Mouse (Mus musculus) limb, embryonic 14.5 days (tissue): ENCODE measurements around the gene Vegfd. TPM values are rescaled to one million over a fixed set of nuclear protein-coding genes. Genes with fewer than 3 reads are reported as not detected.
A peak's percentile ranks its signal among the peaks of the same experiment; 100 is the strongest.

Experiments used
- ATAC-seq: fragments of 200-750 bp; cut with Nextera tagmentation; 2 replicates; pipeline ENCODE4 v1.8.0; 2017; ENCODE audit warnings: low read depth, moderate number of reproducible peaks, moderate TSS enrichment; ENCODE audit not compliant: low FRiP score
- DNase-seq: peaks from one replicate; pipeline ENCODE4 v3.0.0-alpha.2; 2015; ENCODE audit warnings: low spot score
- H3K27ac ChIP-seq: fragments of 300-500 bp; sonication (generic); replicated peaks from 2 replicates; pipeline ENCODE4 v1.5.1; 2014; ENCODE audit warnings: low read depth, mild to moderate bottlenecking, low read length, moderate library complexity, mixed read lengths
- H3K27me3 ChIP-seq: fragments of 300-500 bp; sonication (generic); 2 replicates; pipeline ENCODE4 v1.6.1; 2014; ENCODE audit warnings: low read length, mixed read lengths; ENCODE audit not compliant: control insufficient read depth, insufficient read depth
- H3K36me3 ChIP-seq: fragments of 300-500 bp; sonication (generic); 2 replicates; pipeline ENCODE4 v1.6.1; 2014; ENCODE audit warnings: mild to moderate bottlenecking, low read length, moderate library complexity, mixed read lengths; ENCODE audit not compliant: control insufficient read depth, insufficient read depth
- H3K4me1 ChIP-seq: fragments of 300-500 bp; sonication (generic); 2 replicates; pipeline ENCODE4 v1.6.1; 2014; ENCODE audit warnings: antibody characterized with exemption, low read length, mixed read lengths; ENCODE audit not compliant: control insufficient read depth, insufficient read depth
- H3K4me2 ChIP-seq: fragments of 300-500 bp; sonication (generic); replicated peaks from 2 replicates; pipeline ENCODE4 v1.6.1; 2014; ENCODE audit warnings: low read depth, mild to moderate bottlenecking, low read length, moderate library complexity; ENCODE audit not compliant: severe bottlenecking
- H3K4me3 ChIP-seq: fragments of 300-500 bp; sonication (generic); replicated peaks from 2 replicates; pipeline ENCODE4 v1.5.1; 2014; ENCODE audit warnings: low read length
- H3K9ac ChIP-seq: fragments of 300-500 bp; sonication (generic); 2 replicates; pipeline ENCODE4 v1.6.1; 2014; ENCODE audit warnings: mild to moderate bottlenecking, low read depth, low read length, moderate library complexity; ENCODE audit not compliant: severe bottlenecking
- H3K9me3 ChIP-seq: fragments of 300-500 bp; sonication (generic); 2 replicates; pipeline ENCODE4 v1.6.1; 2016; ENCODE audit warnings: low read length; ENCODE audit not compliant: control insufficient read depth
- POLR2A ChIP-seq: fragments of 200-500 bp; IDR thresholded peaks from 2 replicates; pipeline ENCODE4 v1.8.0; 2012; ENCODE audit warnings: inconsistent platforms, mild to moderate bottlenecking, moderate library complexity, borderline replicate concordance; ENCODE audit not compliant: insufficient read depth, insufficient read length; ENCODE audit errors: extremely low read depth
- WGBS: fragments of 180-500 bp; shearing (Covaris S2); extraction: QIAGEN DNeasy Blood & Tissue Kit; methylation state at CpG from one replicate; pipeline ENCODE4 v1.1.7; 2014; 5-methylcytosine and 5-hydroxymethylcytosine counted together
- polyA plus RNA-seq, 2 experiments: library from polyadenylated mRNA; depleted of rRNA in 1 of 2; stranded (reverse) in 1 of 2; unstranded in 1 of 2; fragments of >200 nt; fragmentation: Nextera tagmentation in 1 of 2; extraction: Ambion mirVana in 1 of 2; gene quantifications; 2 replicates each; pipeline versions ENCODE4 v1.2.1 to v1.2.3; 2012 to 2014

Gene Vegfd
- polyA plus RNA-seq, 2 experiments: 7.7 to 9.1 TPM

DNA sequence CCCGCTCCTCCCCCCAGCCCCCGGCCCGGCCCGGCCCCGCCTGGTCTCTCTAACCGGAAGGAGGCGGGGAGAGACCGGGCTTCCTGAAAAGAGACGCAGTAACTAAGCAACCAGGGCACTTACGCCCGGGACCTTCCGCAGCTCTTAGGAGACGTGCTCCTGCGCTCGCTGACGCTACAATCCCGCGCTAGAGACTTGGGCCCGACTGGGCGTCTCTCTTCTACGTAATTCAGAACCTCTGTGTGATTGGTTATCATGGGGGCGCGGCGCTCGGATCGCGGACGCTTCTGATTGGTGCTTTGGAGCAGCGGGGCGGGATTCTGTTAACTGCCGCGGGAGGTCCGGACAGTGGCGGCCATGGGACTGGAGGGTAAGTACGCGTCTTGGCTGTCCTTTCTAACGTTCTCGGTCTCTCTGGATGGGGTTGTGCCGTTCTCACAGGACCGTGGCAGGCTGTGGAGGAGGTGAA is 46.3 kb downstream of the Vegfd start, which contains the start of gene Piga:
TSS of gene Piga (plus strand) at position 317 of the 469 bp plus-strand sequence.
- H3K36me3 ChIP-seq: no peaks in the 10 kb centered on the region
- ATAC-seq: peak; percentile 100
- peak within 1 kb of the TSS; percentile 54 for H3K9ac ChIP-seq
- H3K27ac ChIP-seq: peak within 1 kb of the TSS; percentile 11; the same call in 1 of the 2 replicates
- 0 out of 2 replicates have a peak, but pooled peaks cover 3% of the 10 kb centered on the region for H3K4me1 ChIP-seq
- no peak for TF ChIP-seq POLR2A
- peak within 1 kb of the TSS; percentile 45 for H3K4me2 ChIP-seq
- peak; percentile 94 for DNase-seq
- H3K4me3 ChIP-seq: peak within 1 kb of the TSS; percentile 46
- H3K9me3 ChIP-seq: no peaks in the 10 kb centered on the region
- 25% methylated on average over 40 of the region's 40 CpGs for WGBS
- no peaks in the 10 kb centered on the region; the same call in 1 of the 2 replicates for H3K27me3 ChIP-seq

DNA sequence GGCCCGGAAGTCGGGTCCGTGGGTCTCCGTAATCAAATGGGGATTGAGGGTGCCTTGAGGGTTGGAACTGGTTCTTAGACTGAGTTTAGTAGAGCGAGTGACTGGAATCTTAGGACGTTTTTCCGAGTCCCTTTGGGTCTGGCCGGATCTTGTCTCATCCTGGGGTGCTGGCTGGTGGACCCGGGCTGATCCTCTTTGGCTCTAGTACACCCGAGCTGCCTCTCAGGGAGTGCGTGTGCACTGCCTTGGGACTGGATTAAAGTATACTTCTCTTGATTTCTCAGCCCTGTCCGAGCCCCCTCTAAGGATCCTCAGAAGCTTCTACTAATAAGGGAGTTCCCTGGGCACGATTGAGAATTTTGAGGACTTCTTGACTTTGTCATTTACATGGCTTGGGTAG is 46.8 kb downstream of the Vegfd start:
- DNase-seq: no peak
- 24% methylated on average over 13 of the region's 13 CpGs for WGBS
- Histone ChIP-seq H3K27me3 (no peaks in the 10 kb centered on the region; the same call in 1 of the 2 replicates), H3K4me1 (0 out of 2 replicates have a peak, but pooled peaks cover 3% of the 10 kb centered on the region), H3K36me3 (no peaks in the 10 kb centered on the region), H3K27ac (peak overlapping the region; percentile 11; the same call in 1 of the 2 replicates), H3K9me3 (no peaks in the 10 kb centered on the region), H3K9ac (peak overlapping the region; percentile 54), H3K4me2 (peak overlapping the region; percentile 45), H3K4me3 (peak overlapping the region; percentile 46)
- peak; percentile 8 for ATAC-seq
- no peak for TF ChIP-seq POLR2A

GRCm38 (mm10) chrX:164420518-164420917 is 47.3 kb downstream of the Vegfd start:
- H3K36me3 ChIP-seq: no peaks in the 10 kb centered on the region
- no peaks in the 10 kb centered on the region; the same call in 1 of the 2 replicates for H3K27me3 ChIP-seq
- no peaks in the 10 kb centered on the region for H3K9me3 ChIP-seq
- ATAC-seq (no peak), DNase-seq (no peak)
- H3K27ac ChIP-seq: no peak overlapping the region
- TF ChIP-seq POLR2A: no peak
- H3K4me2 ChIP-seq: peak overlapping the region; percentile 45
- 0 out of 2 replicates have a peak, but pooled peaks cover 3% of the 10 kb centered on the region for H3K4me1 ChIP-seq
- WGBS: 52% methylated on average over 3 of the region's 3 CpGs
- H3K4me3 ChIP-seq: peak overlapping the region; percentile 46
- peak overlapping the region; percentile 54; the same call in 1 of the 2 replicates for H3K9ac ChIP-seq

- WGBS: 86% methylated on average over 1 of the region's 1 CpGs
- no peak overlapping the region for H3K9ac ChIP-seq
- H3K27me3 ChIP-seq: no peaks in the 10 kb centered on the region; the same call in 1 of the 2 replicates
- H3K4me2 ChIP-seq: no peak overlapping the region
- H3K9me3 ChIP-seq: no peaks in the 10 kb centered on the region
- no peak overlapping the region for H3K27ac ChIP-seq
- no peak overlapping the region for H3K4me3 ChIP-seq
- DNase-seq: no peak
- TF ChIP-seq POLR2A: no peak
- ATAC-seq: no peak
- H3K36me3 ChIP-seq: peaks cover 9% of the 10 kb centered on the region; the same call in 1 of the 2 replicates
- 0 out of 2 replicates have a peak, but pooled peaks cover 3% of the 10 kb centered on the region for H3K4me1 ChIP-seq
These were observed 51.6 kb downstream of the Vegfd start for GRCm38 (mm10) chrX:164424821-164425220.

DNA sequence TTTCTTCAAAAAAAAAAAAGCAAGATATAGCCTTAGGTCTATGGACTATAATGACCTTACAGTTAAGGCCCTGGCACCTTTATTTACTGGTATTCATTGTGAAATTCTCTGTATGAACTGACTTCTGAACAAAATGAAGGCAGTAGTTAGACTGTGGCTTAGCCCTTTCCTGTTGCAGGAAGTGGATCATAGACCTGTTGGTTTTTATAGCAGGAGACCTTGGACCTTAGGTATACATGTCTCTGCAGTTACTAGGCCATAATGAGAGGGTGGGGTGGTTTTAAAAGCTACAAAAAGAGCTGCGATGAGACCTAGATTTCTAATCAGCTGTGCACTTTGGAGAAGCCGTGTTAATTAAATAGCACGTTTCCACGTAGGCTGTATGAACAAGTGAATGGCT is 54.1 kb downstream of the Vegfd start:
- Histone ChIP-seq H3K36me3 (peaks cover 9% of the 10 kb centered on the region), H3K4me2 (no peak overlapping the region)

More for the DNA sequence above, 54.1 kb downstream of the Vegfd start:
- DNase-seq (no peak), ATAC-seq (no peak)
- H3K9me3 ChIP-seq: no peaks in the 10 kb centered on the region
- no peak overlapping the region for H3K9ac ChIP-seq
- 62% methylated on average over 4 of the region's 4 CpGs for WGBS
- H3K27me3 ChIP-seq: no peaks in the 10 kb centered on the region; the same call in 1 of the 2 replicates
- TF ChIP-seq POLR2A: no peak
- H3K4me3 ChIP-seq: no peak overlapping the region
- H3K27ac ChIP-seq: no peak overlapping the region
- H3K4me1 ChIP-seq: no peaks in the 10 kb centered on the region
